ENCODE assay signal across 16 mouse cellular contexts in the genomic region with DNA sequence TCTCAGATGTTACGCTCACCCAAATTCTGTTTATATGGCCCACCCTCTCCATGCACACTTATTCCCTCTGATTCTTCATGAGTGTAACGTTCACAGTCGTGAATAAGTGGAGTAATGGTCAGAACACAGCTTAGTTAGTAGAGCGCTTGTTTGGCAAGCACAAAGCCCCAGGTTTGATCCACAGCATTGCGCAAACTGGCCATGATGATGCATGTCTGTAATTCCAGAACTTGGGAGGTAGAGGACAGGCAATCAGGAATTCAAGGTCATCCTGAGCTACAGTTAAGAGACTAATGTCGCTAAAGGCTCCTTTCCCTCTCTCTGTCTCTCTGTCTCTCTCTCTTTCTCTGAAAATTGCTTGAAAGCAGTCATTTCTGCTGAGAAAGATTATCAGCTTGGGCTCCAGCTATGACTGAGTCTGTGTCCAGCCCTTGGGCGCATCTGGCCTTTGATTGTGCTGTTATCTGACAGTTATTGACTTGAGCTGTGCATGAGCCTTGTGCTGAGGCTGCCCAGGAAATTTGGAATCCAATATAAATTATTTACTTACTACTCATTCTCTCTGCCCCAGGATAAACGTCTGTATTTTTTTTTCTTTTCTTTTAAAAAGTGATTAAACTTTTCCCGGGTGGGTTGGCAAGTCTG. TPM values are rescaled to one million over a fixed set of nuclear protein-coding genes. Genes with fewer than 3 reads are reported as not detected.
DNase-seq lines count a peak whose midpoint lies in the region; ATAC-seq and TF ChIP-seq lines count a peak whose summit lies in the region.
"Had no signal": no experiment of that assay in that cellular context is flagged by ENCODE, and none has a peak within 500 bp of the region (broad histone marks: within the 10 kb centered on the region; RNA-seq: fewer than 3 reads in every experiment).

No protein-coding gene starts in this region.

- no peak for TF ChIP-seq EP300 in ES-Bruce4 (IDR thresholded peaks at IDR 0.05; ENCODE audit: insufficient read depth, low read depth, low read length)
- TF ChIP-seq EP300 in liver, postnatal 0 days (IDR thresholded peaks at IDR 0.05; ENCODE audit: low read depth): no peak

- H3K4me3 ChIP-seq in heart, embryonic 12.5 days: no peak overlapping the region
- H3K4me3 ChIP-seq in lung, embryonic 16.5 days (ENCODE audit: low read length): peak overlapping the region; percentile 34; the same call in 1 of the 2 replicates
- no peak overlapping the region for H3K4me3 ChIP-seq in lung, adult 2 months (replicated peaks; ENCODE audit: extremely low read depth, low read depth, low read length)
- no peak overlapping the region for H3K4me3 ChIP-seq in ES-Bruce4 (ENCODE audit: low read depth, low read length)
- H3K4me3 ChIP-seq in liver, postnatal 0 days (ENCODE audit: low read depth, low read length): no peak overlapping the region
- no peak overlapping the region for H3K4me3 ChIP-seq in forebrain, postnatal 0 days (ENCODE audit: low read depth, low read length)
- H3K4me3 ChIP-seq: forebrain, embryonic 10.5 days; hindbrain, embryonic 13.5 days; limb, embryonic 13.5 days had no signal

- H3K4me2 ChIP-seq in heart, embryonic 12.5 days: peak overlapping the region; percentile 54; the same call in 1 of the 2 replicates
- H3K4me2 ChIP-seq in lung, embryonic 16.5 days (ENCODE audit: low read depth, low read length): peak overlapping the region; percentile 45
- H3K4me2 ChIP-seq in liver, postnatal 0 days (ENCODE audit: low read depth, low read length): peak overlapping the region; percentile 32; the same call in 1 of the 2 replicates
- H3K4me2 ChIP-seq in forebrain, postnatal 0 days (ENCODE audit: low read depth): no peak overlapping the region
- H3K4me2 ChIP-seq: hindbrain, embryonic 13.5 days; limb, embryonic 13.5 days had no signal

- H3K36me3 ChIP-seq in heart, embryonic 12.5 days: no peaks in the 10 kb centered on the region
- no peaks in the 10 kb centered on the region for H3K36me3 ChIP-seq in lung, embryonic 16.5 days (ENCODE audit: control insufficient read depth, insufficient read depth, low read length)
- H3K36me3 ChIP-seq in ES-Bruce4 (ENCODE audit: control insufficient read depth, insufficient read depth, low read length, poor library complexity, severe bottlenecking): no peaks in the 10 kb centered on the region
- H3K36me3 ChIP-seq in liver, postnatal 0 days (replicated peaks; ENCODE audit: insufficient read depth, low read length): no peaks in the 10 kb centered on the region
- H3K36me3 ChIP-seq in forebrain, postnatal 0 days (ENCODE audit: insufficient read depth): no peaks in the 10 kb centered on the region
- H3K36me3 ChIP-seq: forebrain, embryonic 10.5 days; hindbrain, embryonic 13.5 days; limb, embryonic 13.5 days had no signal

- ATAC-seq in heart, embryonic 12.5 days (ENCODE audit: insufficient number of reproducible peaks, low FRiP score): no peak
- ATAC-seq in lung, embryonic 16.5 days (ENCODE audit: low read depth): no peak
- no peak for ATAC-seq in liver, postnatal 0 days
- no peak for ATAC-seq in forebrain, postnatal 0 days

- H3K9me3 ChIP-seq in heart, embryonic 12.5 days (replicated peaks): no peaks in the 10 kb centered on the region
- no peaks in the 10 kb centered on the region; the same call in 1 of the 2 replicates for H3K9me3 ChIP-seq in lung, embryonic 16.5 days (ENCODE audit: control insufficient read depth, low read length)
- no peaks in the 10 kb centered on the region for H3K9me3 ChIP-seq in ES-Bruce4 (replicated peaks; ENCODE audit: control insufficient read depth, insufficient read depth, low read length, poor library complexity, severe bottlenecking)
- no peaks in the 10 kb centered on the region for H3K9me3 ChIP-seq in liver, postnatal 0 days (ENCODE audit: low read length)
- no peaks in the 10 kb centered on the region for H3K9me3 ChIP-seq in forebrain, postnatal 0 days (ENCODE audit: low read length)
- H3K9me3 ChIP-seq: forebrain, embryonic 10.5 days; hindbrain, embryonic 13.5 days had no signal

- no peaks in the 10 kb centered on the region for H3K27me3 ChIP-seq in heart, embryonic 12.5 days (replicated peaks)
- no peaks in the 10 kb centered on the region for H3K27me3 ChIP-seq in lung, embryonic 16.5 days (ENCODE audit: control insufficient read depth, insufficient read depth, low read depth, low read length)
- H3K27me3 ChIP-seq in ES-Bruce4 (ENCODE audit: control insufficient read depth, insufficient read depth, low read length, poor library complexity, severe bottlenecking): no peaks in the 10 kb centered on the region
- H3K27me3 ChIP-seq in liver, postnatal 0 days (ENCODE audit: insufficient read depth, low read length): no peaks in the 10 kb centered on the region
- H3K27me3 ChIP-seq in forebrain, postnatal 0 days (ENCODE audit: insufficient read depth, low read length): no peaks in the 10 kb centered on the region
- H3K27me3 ChIP-seq: hindbrain, embryonic 13.5 days; limb, embryonic 13.5 days had no signal

- H3K4me1 ChIP-seq in heart, embryonic 12.5 days (replicated peaks): no peaks in the 10 kb centered on the region
- H3K4me1 ChIP-seq in lung, embryonic 16.5 days (replicated peaks; ENCODE audit: control insufficient read depth, insufficient read depth, low read length): no peaks in the 10 kb centered on the region
- no peaks in the 10 kb centered on the region for H3K4me1 ChIP-seq in lung, adult 2 months (ENCODE audit: control insufficient read depth, insufficient read depth, low read length)
- H3K4me1 ChIP-seq in ES-Bruce4 (ENCODE audit: control insufficient read depth, insufficient read depth, low read length): no peaks in the 10 kb centered on the region
- no peaks in the 10 kb centered on the region for H3K4me1 ChIP-seq in liver, postnatal 0 days (ENCODE audit: insufficient read depth)
- no peaks in the 10 kb centered on the region for H3K4me1 ChIP-seq in forebrain, postnatal 0 days (ENCODE audit: insufficient read depth)
- H3K4me1 ChIP-seq: forebrain, embryonic 10.5 days; hindbrain, embryonic 13.5 days; limb, embryonic 13.5 days had no signal

- H3K27ac ChIP-seq in heart, embryonic 12.5 days (ENCODE audit: poor library complexity, severe bottlenecking): no peak overlapping the region
- H3K27ac ChIP-seq in lung, embryonic 16.5 days (ENCODE audit: low read length): no peak overlapping the region
- H3K27ac ChIP-seq in ES-Bruce4 (ENCODE audit: insufficient read depth, low read length): no peak overlapping the region
- no peak overlapping the region for H3K27ac ChIP-seq in liver, postnatal 0 days (ENCODE audit: low read depth)
- no peak overlapping the region for H3K27ac ChIP-seq in forebrain, postnatal 0 days (ENCODE audit: low read depth, low read length)
- H3K27ac ChIP-seq: forebrain, embryonic 10.5 days; hindbrain, embryonic 13.5 days; limb, embryonic 13.5 days had no signal

- WGBS in heart, embryonic 12.5 days: 72% methylated on average over 9 of the region's 9 CpGs
- WGBS in lung, embryonic 16.5 days: 70% methylated on average over 9 of the region's 9 CpGs
- 76% methylated on average over 9 of the region's 9 CpGs for whole genome bisulfite sequencing in lung, adult 2 months
- 67% methylated on average over 9 of the region's 9 CpGs for WGBS in liver, postnatal 0 days (ENCODE audit: insufficient replicate concordance)
- 82% methylated on average over 9 of the region's 9 CpGs for WGBS in forebrain, postnatal 0 days

- no peak overlapping the region for H3K9ac ChIP-seq in heart, embryonic 12.5 days
- H3K9ac ChIP-seq in lung, embryonic 16.5 days (ENCODE audit: low read length): no peak overlapping the region
- 0 out of 2 replicates have a peak overlapping the region, but pooled peaks have one; percentile 10 for H3K9ac ChIP-seq in ES-Bruce4 (ENCODE audit: low read depth, poor library complexity, severe bottlenecking)
- no peak overlapping the region for H3K9ac ChIP-seq in liver, postnatal 0 days (replicated peaks)
- no peak overlapping the region for H3K9ac ChIP-seq in forebrain, postnatal 0 days
- H3K9ac ChIP-seq: hindbrain, embryonic 13.5 days; limb, embryonic 13.5 days had no signal

- TF ChIP-seq CTCF in lung, adult 2 months (IDR thresholded peaks at IDR 0.05; ENCODE audit: insufficient read depth, low read length): no peak
- TF ChIP-seq CTCF in ES-Bruce4 (IDR thresholded peaks at IDR 0.05; ENCODE audit: low read depth, low read length): no peak
- TF ChIP-seq CTCF in liver, postnatal 0 days (IDR thresholded peaks at IDR 0.05; ENCODE audit: low read depth): no peak
- TF ChIP-seq CTCF in forebrain, postnatal 0 days (IDR thresholded peaks at IDR 0.05; ENCODE audit: low read depth): no peak

- no peak for TF ChIP-seq POLR2A in lung, adult 2 months (IDR thresholded peaks at IDR 0.05; ENCODE audit: borderline replicate concordance, extremely low read depth, low read depth, low read length)
- TF ChIP-seq POLR2A in ES-Bruce4 (IDR thresholded peaks at IDR 0.05; ENCODE audit: insufficient read depth, low read length): no peak

- no peak for DNase-seq in heart, postnatal 4 days
- no peak for DNase-seq in lung, adult 2 months
- no peak for DNase-seq in liver, postnatal 0 days
- no peak for DNase-seq in cerebellum, adult 11-12 months
- DNase-seq in forebrain, postnatal 0 days: no peak
- DNase-seq: cerebellum, adult 2 months; kidney, adult 11 months; kidney, postnatal 10 days; right cerebral cortex, postnatal 14 days; thymus, postnatal 4 days had no signal

RNA-seq across cellular contexts. Expression of a gene that starts 53.4 kb away (rescaled TPM):
- polyA plus RNA-seq in heart, embryonic 12.5 days (2016; fragmentation: Nextera tagmentation; extraction: Ambion mirVana): 7.9 and 8.4 TPM in 2 replicates
- 10 to 100 TPM; 63.2 to 67.0 TPM for total RNA-seq in heart, postnatal 4 days (2021)
- polyA plus RNA-seq in lung, embryonic 16.5 days (2015; fragmentation: Nextera tagmentation; extraction: Ambion mirVana): 4.3 and 4.6 TPM in 2 replicates
- polyA plus RNA-seq in lung, adult 2 months (2012; rRNA removed): 12.4 and 15.7 TPM in 2 replicates
- polyA plus RNA-seq in ES-Bruce4 (2011; ENCODE audit: insufficient read depth, insufficient read length, low read depth, missing spikeins): 7.7 and 8.4 TPM in 2 replicates
- 0.83 and 0.85 TPM in 2 replicates for polyA plus RNA-seq in liver, postnatal 0 days (2015; fragmentation: Nextera tagmentation; extraction: Ambion mirVana)
- total RNA-seq in forebrain, postnatal 0 days (2014; rRNA removed): 59.5 and 67.4 TPM in 2 replicates
- 6.3 and 8.8 TPM in 2 replicates for polyA plus RNA-seq in forebrain, postnatal 0 days (2015; fragmentation: Nextera tagmentation; extraction: Ambion mirVana)
